Comparison of ENCODE assay signal across 15 mouse cellular contexts in genomic region chr4:136878171-136878570, GRCm38 (mm10). TPM values are rescaled to one million over a fixed set of nuclear protein-coding genes. Genes with fewer than 3 reads are reported as not detected.
DNase-seq lines count a peak whose midpoint lies in the region; ATAC-seq lines count a peak whose summit lies in the region.
"Had no signal": no experiment of that assay in that cellular context is flagged by ENCODE, and none has a peak within 500 bp of the region (broad histone marks: within the 10 kb centered on the region; RNA-seq: fewer than 3 reads in every experiment).

No protein-coding gene starts in this region.

- no peaks in the 10 kb centered on the region for H3K9me3 ChIP-seq in intestine, embryonic 15.5 days
- H3K9me3 ChIP-seq in intestine, embryonic 16.5 days (ENCODE audit: control insufficient read depth, low read length): no peaks in the 10 kb centered on the region
- H3K9me3 ChIP-seq: heart, embryonic 13.5 days; limb, embryonic 10.5 days; liver, embryonic 13.5 days had no signal

- no peak overlapping the region for H3K4me3 ChIP-seq in intestine, embryonic 15.5 days (replicated peaks)
- H3K4me3 ChIP-seq in intestine, embryonic 16.5 days (ENCODE audit: low read length): no peak overlapping the region
- H3K4me3 ChIP-seq: heart, embryonic 13.5 days; layer of hippocampus, adult 2 months; limb, embryonic 10.5 days; liver, embryonic 13.5 days; myocyte had no signal

- no peak overlapping the region for H3K27ac ChIP-seq in intestine, embryonic 15.5 days
- H3K27ac ChIP-seq in intestine, embryonic 16.5 days (ENCODE audit: low read length): no peak overlapping the region
- H3K27ac ChIP-seq: heart, embryonic 13.5 days; layer of hippocampus, adult 2 months; limb, embryonic 10.5 days; liver, embryonic 13.5 days had no signal

- H3K27me3 ChIP-seq in intestine, embryonic 15.5 days (replicated peaks): no peaks in the 10 kb centered on the region
- no peaks in the 10 kb centered on the region for H3K27me3 ChIP-seq in intestine, embryonic 16.5 days (replicated peaks; ENCODE audit: control insufficient read depth, insufficient read depth, low read length)

- peak; percentile 54 for DNase-seq in retina, postnatal 1 day
- DNase-seq in retina, embryonic 14.5 days (ENCODE audit: low spot score): no peak
- peak; percentile 90 for DNase-seq in ZHBTc4 (ENCODE audit: low read depth, low spot score)
- DNase-seq: gastrocnemius, postnatal 25 days; liver, embryonic 13.5 days had no signal

- no peak overlapping the region for H3K4me2 ChIP-seq in intestine, embryonic 15.5 days (replicated peaks)
- H3K4me2 ChIP-seq in intestine, embryonic 16.5 days (ENCODE audit: low read depth, low read length): no peak overlapping the region
- H3K4me2 ChIP-seq: heart, embryonic 13.5 days; liver, embryonic 13.5 days had no signal

- no peaks in the 10 kb centered on the region for H3K36me3 ChIP-seq in intestine, embryonic 15.5 days
- H3K36me3 ChIP-seq in intestine, embryonic 16.5 days (ENCODE audit: control insufficient read depth, insufficient read depth, low read length): no peaks in the 10 kb centered on the region
- H3K36me3 ChIP-seq: heart, embryonic 13.5 days; limb, embryonic 10.5 days; liver, embryonic 13.5 days had no signal

- no peak overlapping the region for H3K9ac ChIP-seq in intestine, embryonic 15.5 days
- H3K9ac ChIP-seq in intestine, embryonic 16.5 days (ENCODE audit: low read depth, low read length): no peak overlapping the region
- H3K9ac ChIP-seq: forebrain, postnatal 0 days; heart, embryonic 13.5 days; liver, embryonic 13.5 days had no signal

- no peaks in the 10 kb centered on the region for H3K4me1 ChIP-seq in intestine, embryonic 15.5 days (replicated peaks)
- H3K4me1 ChIP-seq in intestine, embryonic 16.5 days (ENCODE audit: control insufficient read depth, insufficient read depth, low read length): no peaks in the 10 kb centered on the region
- H3K4me1 ChIP-seq: heart, embryonic 13.5 days; liver, embryonic 13.5 days had no signal

- 52% methylated on average over 8 of the region's 8 CpGs for whole genome bisulfite sequencing in intestine, embryonic 15.5 days
- WGBS in intestine, embryonic 16.5 days: 42% methylated on average over 8 of the region's 8 CpGs

- peak; percentile 58; the same call in 1 of the 2 replicates for ATAC-seq in intestine, embryonic 15.5 days
- no peak for ATAC-seq in intestine, embryonic 16.5 days
- no peak for ATAC-seq in inflammation-experienced regulatory T-cells, adult 6 months
- ATAC-seq in frontal cortex, adult (ENCODE audit: low TSS enrichment): no peak
- ATAC-seq: CD4-positive, CD25-positive, alpha-beta regulatory T cell, adult 4 months; forebrain, postnatal 0 days had no signal

RNA-seq across cellular contexts. Expression of gene C1qb, which starts 7.8 kb away (rescaled TPM):
- polyA plus RNA-seq in intestine, embryonic 15.5 days (2015; fragmentation: Nextera tagmentation; extraction: Ambion mirVana): 67.2 and 68.8 TPM in 2 replicates
- polyA plus RNA-seq in intestine, embryonic 16.5 days (2015; fragmentation: Nextera tagmentation; extraction: Ambion mirVana): 76.3 and 77.6 TPM in 2 replicates
- 1 to 10 TPM; 1.8 to 8.1 (median 2.1) TPM for polyA plus RNA-seq in inflammation-experienced regulatory T-cells, adult 6 months (2017; shearing (Covaris generic))
- polyA plus RNA-seq: myocyte had no signal

RNA-seq across cellular contexts. Expression of gene C1qc, which starts 14.7 kb away (rescaled TPM):
- polyA plus RNA-seq in intestine, embryonic 15.5 days (2015; fragmentation: Nextera tagmentation; extraction: Ambion mirVana): 33.3 and 36.3 TPM in 2 replicates
- 28.4 and 32.9 TPM in 2 replicates for polyA plus RNA-seq in intestine, embryonic 16.5 days (2015; fragmentation: Nextera tagmentation; extraction: Ambion mirVana)
- 1 to 10 TPM in 1 of 3 experiments, under 1 TPM in 1, not detected in 1; 0.50 to 1.1 TPM for polyA plus RNA-seq in inflammation-experienced regulatory T-cells, adult 6 months (2017; shearing (Covaris generic))
- polyA plus RNA-seq: myocyte had no signal

RNA-seq across cellular contexts. Expression of gene C1qa, which starts 20.4 kb away (rescaled TPM):
- 50.0 and 58.6 TPM in 2 replicates for polyA plus RNA-seq in intestine, embryonic 15.5 days (2015; fragmentation: Nextera tagmentation; extraction: Ambion mirVana)
- polyA plus RNA-seq in intestine, embryonic 16.5 days (2015; fragmentation: Nextera tagmentation; extraction: Ambion mirVana): 60.4 and 60.6 TPM in 2 replicates
- polyA plus RNA-seq in inflammation-experienced regulatory T-cells, adult 6 months (2017; shearing (Covaris generic)): under 1 TPM in 1 of 3 experiments, not detected in 2; 0.93 TPM
- polyA plus RNA-seq: myocyte had no signal

RNA-seq across cellular contexts. Expression of gene Ephb2, which starts 42.4 kb away (rescaled TPM):
- 8.2 and 8.9 TPM in 2 replicates for polyA plus RNA-seq in intestine, embryonic 15.5 days (2015; fragmentation: Nextera tagmentation; extraction: Ambion mirVana)
- polyA plus RNA-seq in intestine, embryonic 16.5 days (2015; fragmentation: Nextera tagmentation; extraction: Ambion mirVana): 3.1 and 3.5 TPM in 2 replicates
- under 1 TPM in 1 of 3 experiments, not detected in 2; 0.05 TPM for polyA plus RNA-seq in inflammation-experienced regulatory T-cells, adult 6 months (2017; shearing (Covaris generic))
- polyA plus RNA-seq: CD4-positive, CD25-positive, alpha-beta regulatory T cell, adult 4 months had no signal

Comparison
In these comparisons a context has a peak if more than half of its experiments do, and no peak if none do; other contexts are left out.
1. RNA of gene C1qc, which starts 14.7 kb away (polyA plus RNA-seq): 33.3 to 36.3 TPM in intestine, embryonic 15.5 days and 28.4 to 32.9 TPM in intestine, embryonic 16.5 days; 0.50 to 1.1 TPM in inflammation-experienced regulatory T-cells, adult 6 months; every median in the first group is over 10 times any median in the second.
2. RNA of gene C1qa, which starts 20.4 kb away (polyA plus RNA-seq): 60.4 to 60.6 TPM in intestine, embryonic 16.5 days and 50.0 to 58.6 TPM in intestine, embryonic 15.5 days; 0.93 TPM in inflammation-experienced regulatory T-cells, adult 6 months; every median in the first group is over 10 times any median in the second.